Mouse (Mus musculus) brain, embryonic 14.5 days (tissue): ENCODE measurements around the gene Cyp2c39. TPM values are rescaled to one million over a fixed set of nuclear protein-coding genes. Genes with fewer than 3 reads are reported as not detected.
"Not testable (repeated sequence)": the region's sequence is repeated elsewhere in the genome, so short reads cannot be mapped to it uniquely, and the experiment has no call there.

Experiments used
- DNase-seq: peaks from one replicate; pipeline ENCODE4 v3.0.0-alpha.2; 2011; ENCODE audit warnings: low read depth
- CTCF ChIP-seq: fragments of 200-500 bp; IDR thresholded peaks from 2 replicates; pipeline ENCODE4 v1.5.1; 2012; ENCODE audit warnings: inconsistent platforms, mild to moderate bottlenecking, moderate library complexity, borderline replicate concordance; ENCODE audit not compliant: insufficient read depth, insufficient read length; ENCODE audit errors: extremely low read depth
- POLR2A ChIP-seq: fragments of 200-500 bp; IDR thresholded peaks from 2 replicates; pipeline ENCODE4 v1.6.1; 2012; ENCODE audit warnings: mild to moderate bottlenecking, inconsistent platforms, borderline replicate concordance; ENCODE audit not compliant: poor library complexity, insufficient read depth, insufficient read length, severe bottlenecking; ENCODE audit errors: extremely low read depth
- polyA plus RNA-seq: library from polyadenylated mRNA; depleted of rRNA; stranded (reverse); fragments of >200 nt; gene quantifications from 2 replicates; pipeline ENCODE4 v1.2.3, GENCODE M21; 2012; rRNA removed

Cyp2c39 gene
- polyA plus RNA-seq: not detected in 2 replicates

DNA sequence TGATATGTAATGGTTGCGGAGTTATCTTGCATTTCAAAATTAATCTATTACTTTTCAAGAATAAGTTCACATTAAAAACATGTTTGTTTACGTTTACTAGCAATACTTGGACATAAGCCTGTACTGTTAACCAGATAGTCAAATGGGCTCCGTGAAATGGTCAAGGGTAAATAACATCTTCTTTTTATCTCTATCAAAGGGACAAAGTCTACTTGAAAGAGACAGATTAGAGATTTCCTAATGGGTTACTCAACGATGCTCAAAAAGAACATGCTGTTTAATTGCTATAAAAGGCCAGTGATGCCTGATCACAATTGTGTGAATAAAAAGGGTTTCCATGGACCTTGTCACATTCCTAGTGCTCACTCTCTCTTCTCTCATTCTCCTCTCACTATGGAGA, at the start of gene Cyp2c39:
Cyp2c39 (plus strand) TSS at position 329 of the 400 bp plus-strand sequence.
- TF ChIP-seq POLR2A: no peak
- no peak for TF ChIP-seq CTCF
- no peak for DNase-seq

DNA sequence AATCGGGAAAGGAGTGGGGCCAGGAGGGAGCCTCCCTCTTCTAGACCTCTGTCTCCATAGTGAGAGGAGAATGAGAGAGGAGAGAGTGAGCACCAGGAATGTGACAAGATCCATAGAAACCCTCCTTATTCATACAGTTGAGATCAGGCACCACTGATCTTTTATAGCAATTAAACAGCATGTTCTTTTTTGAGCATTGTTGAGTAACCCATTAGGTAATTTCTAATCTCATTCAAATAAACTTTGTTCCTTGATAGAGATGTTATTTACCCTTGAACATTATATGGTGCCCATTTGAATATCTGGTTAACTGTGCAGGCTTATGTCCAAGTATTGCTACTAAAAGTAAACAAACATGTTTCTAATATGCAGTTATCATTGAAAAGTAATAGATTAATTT, 47.7 kb upstream of the Cyp2c39 start, which contains the start of gene Cyp2c38:
Cyp2c38 (minus strand) TSS at position 135 of the 400 bp plus-strand sequence.
- DNase-seq: no peak

DNA sequence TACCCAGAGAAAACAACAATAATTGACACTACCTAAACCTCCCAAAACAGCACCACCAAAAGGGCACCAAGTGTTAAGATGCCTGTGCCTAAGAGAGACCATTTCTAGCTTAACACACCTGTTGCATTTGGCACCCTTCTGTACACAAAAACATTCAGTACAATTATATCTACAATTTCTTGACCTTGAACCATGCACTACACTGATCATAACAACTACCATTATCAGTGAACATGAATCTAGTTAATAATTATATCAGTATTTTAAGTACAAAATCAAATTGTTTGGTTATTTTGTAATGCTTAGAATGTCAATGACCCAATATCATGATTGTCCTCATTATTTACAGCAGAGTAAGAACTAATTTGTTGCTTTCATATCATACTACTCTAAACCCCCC, 46.7 kb upstream of the Cyp2c39 start:
- TF ChIP-seq POLR2A (no peak), CTCF (no peak)
- no peak for DNase-seq

More for the DNA sequence above, 47.7 kb upstream of the Cyp2c39 start, which contains the start of gene Cyp2c38:
- no peak for TF ChIP-seq CTCF
- TF ChIP-seq POLR2A: no peak

- DNase-seq: not testable (repeated sequence)
These were observed 26.7 kb upstream of the Cyp2c39 start for GRCm38 (mm10) chr19:39483961-39484360.

DNA sequence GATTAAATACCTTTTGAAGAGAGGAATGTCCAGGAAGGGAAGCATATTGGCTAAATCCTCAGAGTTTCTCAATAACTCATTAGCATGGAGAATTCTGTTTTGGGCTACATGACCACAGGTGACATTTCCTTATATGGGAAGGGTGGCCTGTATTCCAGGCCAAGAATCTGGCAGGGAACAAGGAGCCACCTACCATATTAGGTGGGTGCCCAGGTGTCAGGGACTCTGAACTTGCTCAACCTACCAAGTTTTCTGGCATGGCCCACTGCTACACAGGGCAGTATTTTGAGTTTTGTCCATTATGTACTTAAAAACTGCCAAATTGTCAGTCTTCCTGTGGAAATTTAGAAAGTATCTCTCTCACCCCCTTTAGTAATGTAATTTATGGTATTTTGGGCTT, 4.3 kb upstream of the Cyp2c39 start:
- TF ChIP-seq POLR2A (no peak), CTCF (no peak)
- no peak for DNase-seq

DNA sequence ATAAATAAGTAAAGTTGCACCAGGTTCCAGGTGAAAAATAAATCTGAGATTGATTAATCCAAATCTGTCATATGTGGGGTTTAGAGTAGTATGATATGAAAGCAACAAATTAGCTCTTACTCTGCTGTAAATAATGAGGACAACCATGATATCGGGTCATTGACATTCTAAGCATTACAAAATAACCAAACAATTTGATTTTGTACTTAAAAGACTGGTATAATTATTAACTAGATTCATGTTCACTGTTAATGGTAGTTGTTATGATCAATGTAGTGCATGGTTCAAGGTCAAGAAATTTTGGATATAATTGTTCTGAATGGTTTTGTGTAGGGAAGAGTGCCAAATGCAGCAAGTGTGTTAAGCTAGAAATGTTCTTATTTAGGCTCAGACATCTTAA, 1.1 kb upstream of the Cyp2c39 start:
- no peak for DNase-seq
- no peak for TF ChIP-seq POLR2A

Other genes with a start within 250 kb of the Cyp2c39 start
- gene Cyp2c29, start 241.5 kb upstream of the Cyp2c39 start, polyA plus RNA-seq: not detected in 2 replicates
- gene Cyp2c38, start 47.8 kb upstream of the Cyp2c39 start, polyA plus RNA-seq: not detected in 2 replicates
- not detected in 2 replicates for gene Cyp2c67, start 138.2 kb downstream of the Cyp2c39 start, polyA plus RNA-seq
- not detected in 2 replicates for gene Cyp2c68, start 230.2 kb downstream of the Cyp2c39 start, polyA plus RNA-seq